Mouse (Mus musculus) left cerebral cortex, adult 2 months (tissue): ENCODE measurements around the gene Olfr250. TPM values are rescaled to one million over a fixed set of nuclear protein-coding genes. Genes with fewer than 3 reads are reported as not detected.
"Not testable (repeated sequence)": the region's sequence is repeated elsewhere in the genome, so short reads cannot be mapped to it uniquely, and the experiment has no call there.

Source experiments
- DNase-seq, 2 experiments: peaks; one replicate each; pipeline ENCODE4 v3.0.0; 2021 to 2022; ENCODE audit warnings: low spot score in 2 of 2, mixed read lengths in 1 of 2; ENCODE audit errors: extremely low spot score in 1 of 2
- H3K27ac ChIP-seq: fragments of 200-600 bp; 2 replicates; pipeline ENCODE4 v1.8.1; 2022
- H3K4me3 ChIP-seq: fragments of 200-600 bp; 2 replicates; pipeline ENCODE4 v1.8.1; 2022
- CTCF ChIP-seq: fragments of 200-600 bp; IDR thresholded peaks from 2 replicates; pipeline ENCODE4 v1.8.1; 2022; ENCODE audit warnings: antibody characterized with exemption, mild to moderate bottlenecking, moderate library complexity
- intact Hi-C: fragments of 180-260 bp; cut with DNase I; formaldehyde crosslinking; loops from one replicate; pipeline ENCODE4 v1.15.1; 2025
- long read RNA-seq, 2 experiments: library from polyadenylated mRNA; stranded (forward); transcript quantifications; one replicate each; pipeline ENCODE4 v2.0.0; 2021; ENCODE audit warnings: borderline mapping rate in 2 of 2
- total RNA-seq, 2 experiments: library from RNA; stranded (reverse); gene quantifications; 2 replicates each; pipeline ENCODE4 v1.2.3; 2021

Olfr250 gene
- total RNA-seq = not detected
- long read RNA-seq, experiment 1 = 0 reads
- long read RNA-seq, experiment 2 = 0 reads

DNA sequence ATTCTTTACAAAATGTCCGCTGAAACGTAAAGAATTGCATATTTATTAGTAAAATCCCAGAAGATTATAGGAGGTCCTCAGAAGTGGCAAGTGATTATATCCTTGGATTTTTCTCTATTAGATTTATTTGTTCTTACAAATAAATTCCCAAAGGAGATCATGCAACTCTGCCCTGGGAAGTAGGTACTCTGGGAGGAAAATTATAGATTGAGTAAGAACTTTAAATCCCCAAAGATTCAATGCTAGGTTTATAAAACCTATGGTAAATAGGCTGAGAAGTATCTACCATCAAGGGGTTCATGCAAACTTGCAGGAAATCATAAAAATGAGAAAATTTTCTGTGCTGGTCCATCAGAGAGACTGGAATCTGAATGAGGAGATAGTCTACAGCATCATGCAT, at the start of gene Olfr250:
TSS of gene Olfr250 (plus strand) at position 301 of the 400 bp plus-strand sequence.
- H3K4me3 ChIP-seq = no peak within 1 kb of the TSS
- no peak for DNase-seq
- intact Hi-C loops = no loop called here
- no peak for TF ChIP-seq CTCF
- H3K27ac ChIP-seq = no peak within 1 kb of the TSS

DNA sequence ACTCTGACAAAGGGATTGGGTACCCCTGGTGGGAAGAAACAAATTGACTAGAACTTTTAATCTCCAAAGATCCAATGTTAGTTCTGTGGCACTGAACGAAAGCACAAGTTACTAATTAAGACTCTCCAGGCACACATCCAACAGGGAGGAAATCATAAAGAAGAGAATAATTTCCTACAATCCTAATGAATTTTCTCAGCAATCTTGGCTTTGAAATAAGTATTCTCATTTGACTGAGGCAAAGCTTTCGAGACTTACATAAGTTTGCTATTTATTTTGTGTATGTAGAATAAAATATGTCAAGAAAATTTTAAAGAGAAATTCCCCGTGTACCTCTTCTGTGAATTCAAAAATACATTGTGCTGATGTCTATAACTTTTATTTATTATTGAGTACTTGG, 37.9 kb upstream of the Olfr250 start, which contains the start of gene Olfr25:
TSS of gene Olfr25 (plus strand) at position 301 of the 400 bp plus-strand sequence.
- Histone ChIP-seq H3K27ac (no peak within 1 kb of the TSS), H3K4me3 (no peak within 1 kb of the TSS)
- intact Hi-C loops = no loop called here
- TF ChIP-seq CTCF = no peak
- DNase-seq = no peak

DNA sequence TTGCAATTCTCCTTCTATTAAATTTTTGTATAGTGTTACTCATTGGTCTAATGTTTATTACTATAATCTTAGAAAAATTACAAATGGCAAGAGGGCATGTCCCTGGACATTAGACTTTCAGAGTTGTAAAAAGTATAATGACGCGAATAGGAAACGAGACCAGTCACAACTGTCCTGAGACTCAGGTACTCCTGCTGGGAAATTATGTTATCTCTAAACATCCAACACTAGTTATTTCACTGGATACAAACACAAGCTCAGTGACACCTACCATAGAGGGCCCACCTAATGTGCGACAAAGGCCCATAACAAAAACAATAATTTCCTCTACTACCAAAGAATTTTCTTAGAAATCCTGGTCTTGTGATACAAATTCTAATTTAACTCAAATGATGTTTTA, 18.6 kb upstream of the Olfr250 start, which contains the start of gene Olfr898:
TSS of gene Olfr898 (plus strand) at position 301 of the 400 bp plus-strand sequence.
- no peak for TF ChIP-seq CTCF
- intact Hi-C loops = no loop called here
- Histone ChIP-seq H3K4me3 (no peak within 1 kb of the TSS), H3K27ac (no peak within 1 kb of the TSS)
- DNase-seq = no peak

DNA sequence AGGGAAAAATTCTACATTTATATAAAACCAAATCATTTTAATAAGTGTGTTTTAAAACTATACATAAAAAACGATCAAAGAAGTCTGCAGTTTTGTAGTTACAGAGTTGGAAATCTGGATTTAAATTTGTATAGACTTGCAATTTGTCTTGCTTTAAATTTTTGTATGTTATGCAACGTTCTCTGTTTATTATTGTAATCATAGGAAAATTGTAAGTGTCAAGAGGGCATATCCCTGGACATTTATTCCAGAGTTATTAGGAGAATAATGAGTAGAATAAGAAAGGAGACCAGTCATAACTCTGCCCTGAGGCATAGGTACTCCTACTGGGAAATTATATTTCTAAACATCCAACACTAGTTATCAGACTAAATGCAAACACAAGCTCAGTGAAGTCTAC, 10.1 kb downstream of the Olfr250 start, which contains the start of gene Olfr251:
TSS of gene Olfr251 (plus strand) at position 301 of the 400 bp plus-strand sequence.
- no peak within 1 kb of the TSS for H3K4me3 ChIP-seq
- intact Hi-C loops = no loop called here
- H3K27ac ChIP-seq = no peak within 1 kb of the TSS
- no peak for DNase-seq
- no peak for TF ChIP-seq CTCF

DNA sequence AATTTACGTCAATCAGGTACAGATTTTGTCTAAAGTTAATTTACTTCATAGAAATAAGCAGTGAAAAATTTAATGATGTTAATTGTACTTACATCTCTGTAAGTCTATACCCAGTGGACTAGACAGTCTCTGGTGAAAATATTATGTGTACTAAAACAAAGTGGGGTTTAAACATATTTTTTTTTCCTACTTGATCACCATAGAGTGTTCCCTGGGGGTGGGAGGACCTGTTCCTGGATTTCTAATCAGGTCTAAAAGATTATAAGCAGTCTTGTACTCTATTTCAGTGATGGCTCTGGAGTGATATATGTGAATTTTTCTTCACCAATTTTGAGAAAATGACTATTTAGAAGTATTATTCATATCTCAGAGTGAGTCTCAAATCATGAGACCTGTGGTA, 34.7 kb downstream of the Olfr250 start, which contains the start of gene Olfr147:
TSS of gene Olfr147 (plus strand) at position 301 of the 400 bp plus-strand sequence.
- TF ChIP-seq CTCF = no peak
- no peak within 1 kb of the TSS for H3K4me3 ChIP-seq
- intact Hi-C loops = no loop called here
- no peak for DNase-seq
- no peak within 1 kb of the TSS for H3K27ac ChIP-seq

DNA sequence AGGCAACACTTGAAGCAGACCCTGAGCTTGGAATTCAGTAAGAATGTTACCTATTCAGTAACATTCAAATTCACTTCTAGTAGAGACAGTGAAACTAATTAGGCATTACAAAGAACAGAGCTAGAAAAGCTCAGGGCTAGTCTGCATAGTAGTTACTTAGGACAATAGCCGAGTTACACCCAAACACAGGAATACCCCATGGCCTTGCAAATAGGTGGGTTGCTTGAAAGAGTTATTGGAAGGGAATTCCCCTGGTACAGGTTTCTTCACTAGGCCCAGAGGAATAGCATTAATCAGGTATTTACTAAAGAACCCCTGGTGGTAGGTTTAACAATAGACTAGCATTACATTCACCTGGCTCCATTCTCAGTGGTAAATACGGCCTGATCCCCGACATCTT, 40.8 kb downstream of the Olfr250 start:
- H3K4me3 ChIP-seq, intact Hi-C loops, H3K27ac ChIP-seq, DNase-seq: not testable (repeated sequence)

DNA sequence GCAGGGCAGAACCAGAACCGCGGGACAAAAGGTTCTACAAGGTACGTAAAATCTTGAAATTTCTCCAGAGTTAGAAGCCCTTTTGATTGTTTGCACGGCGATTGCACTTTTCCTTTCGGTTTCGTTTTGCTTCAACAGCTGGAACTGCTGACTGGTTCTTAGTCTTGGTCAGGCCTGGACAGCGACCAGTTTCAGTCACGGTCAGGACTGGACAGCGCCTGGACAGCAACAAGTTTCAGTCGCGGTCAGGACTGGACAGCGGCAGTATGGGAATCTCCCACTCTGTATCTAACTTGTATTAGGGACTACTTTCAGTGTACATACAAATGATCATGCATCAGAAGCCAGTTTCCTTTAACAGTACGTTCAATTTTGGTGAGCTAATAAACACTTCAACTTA, 46.8 kb downstream of the Olfr250 start:
- H3K4me3 ChIP-seq, intact Hi-C loops, H3K27ac ChIP-seq, DNase-seq: not testable (repeated sequence)

Other genes with a start within 250 kb of the Olfr250 start
- gene Olfr890, start 224.4 kb upstream of the Olfr250 start, total RNA-seq = not detected
- not detected for gene Olfr891, start 186.1 kb upstream of the Olfr250 start, total RNA-seq
- not detected for gene Olfr893, start 158.5 kb upstream of the Olfr250 start, total RNA-seq
- not detected for gene Olfr894, start 148.8 kb upstream of the Olfr250 start, total RNA-seq
- not detected for gene Olfr143, start 114.1 kb upstream of the Olfr250 start, total RNA-seq
- gene Olfr895, start 99.0 kb upstream of the Olfr250 start, total RNA-seq = not detected
- gene Olfr896-ps1, start 75.8 kb upstream of the Olfr250 start, total RNA-seq = not detected
- gene Olfr25, start 37.8 kb upstream of the Olfr250 start, total RNA-seq = not detected
- not detected for gene Olfr898, start 18.5 kb upstream of the Olfr250 start, total RNA-seq
- not detected for gene Olfr251, start 10.2 kb downstream of the Olfr250 start, total RNA-seq
- not detected for gene Olfr147, start 34.8 kb downstream of the Olfr250 start, total RNA-seq
- gene Olfr901, start 62.6 kb downstream of the Olfr250 start, total RNA-seq = not detected
- not detected for gene Olfr902, start 80.8 kb downstream of the Olfr250 start, total RNA-seq
- gene Olfr904, start 96.2 kb downstream of the Olfr250 start, total RNA-seq = not detected
- gene Olfr905, start 104.2 kb downstream of the Olfr250 start, total RNA-seq = not detected
- not detected for gene Olfr906, start 120.2 kb downstream of the Olfr250 start, total RNA-seq
- not detected for gene Olfr907, start 128.9 kb downstream of the Olfr250 start, total RNA-seq
- gene Olfr911-ps1, start 154.7 kb downstream of the Olfr250 start, total RNA-seq = not detected
- not detected for gene Olfr910, start 171.0 kb downstream of the Olfr250 start, total RNA-seq
- gene Olfr912, start 213.3 kb downstream of the Olfr250 start, total RNA-seq = not detected
- gene Olfr913, start 225.9 kb downstream of the Olfr250 start, total RNA-seq = not detected
- gene Olfr914, start 238.2 kb downstream of the Olfr250 start, total RNA-seq = not detected